Mouse (Mus musculus): ENCODE data around the gene Zfp607b.

The Zfp607b gene

DNA sequence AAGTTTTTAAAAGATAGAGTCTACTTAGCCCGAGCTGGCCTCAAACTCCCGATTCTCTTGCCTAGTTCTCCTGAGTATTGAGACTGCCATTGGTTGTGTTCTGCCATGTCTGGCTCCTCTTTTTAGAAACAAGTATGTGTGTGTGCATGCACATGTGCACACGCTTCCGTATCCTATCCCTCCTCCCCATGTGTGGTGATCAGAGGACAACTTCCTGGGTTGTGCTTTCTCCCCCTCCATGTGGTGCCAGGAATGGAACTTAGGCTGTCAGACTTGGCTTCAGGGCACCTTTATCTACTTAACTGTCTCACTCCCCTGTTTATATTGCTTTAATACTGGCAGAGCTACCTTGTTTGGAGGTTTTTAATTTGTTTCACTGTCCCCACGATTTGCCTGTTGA, 3.9 kb upstream of the Zfp607b start:
- DNase-seq (ENCODE audit: low spot score): no peak

DNA sequence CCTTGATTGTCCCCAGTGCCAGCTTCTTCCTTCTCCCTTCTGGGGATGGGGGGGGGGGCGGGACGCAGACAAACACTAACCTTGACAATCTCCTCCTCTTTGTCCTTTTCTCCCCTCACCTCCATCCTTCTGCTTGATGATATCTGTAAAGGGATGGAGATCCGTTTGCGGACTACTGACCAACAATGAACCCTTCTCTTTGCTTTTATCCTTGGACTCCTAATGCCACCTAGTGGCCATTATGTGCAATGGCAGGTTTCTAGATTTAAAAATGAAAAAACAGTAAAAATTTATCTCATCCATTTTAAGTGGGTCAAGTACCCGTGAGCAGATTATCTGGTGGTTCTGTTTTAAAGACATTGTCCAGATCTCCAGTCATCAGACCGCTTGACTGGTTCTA, 3.5 kb upstream of the Zfp607b start:
- DNase-seq (ENCODE audit: low spot score): no peak

DNA sequence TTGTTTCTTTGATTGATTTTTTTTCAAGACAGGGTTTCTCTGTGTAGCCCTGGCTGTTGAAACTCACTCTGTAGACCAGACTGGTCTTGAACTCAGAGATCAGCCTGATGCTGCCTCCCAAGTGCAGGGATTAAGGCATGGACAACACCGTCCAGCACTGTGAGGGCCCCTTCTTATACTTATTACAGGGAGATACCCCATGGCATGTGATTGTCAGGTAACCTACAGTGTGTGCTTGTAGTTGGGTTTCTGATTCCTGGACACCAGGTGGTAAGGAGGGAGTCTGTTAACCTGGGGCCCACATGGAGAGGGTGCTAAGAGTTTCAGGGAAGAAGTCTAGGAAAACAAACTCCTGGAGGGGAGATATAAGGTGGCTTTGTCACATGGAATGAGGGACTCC, 2.1 kb upstream of the Zfp607b start:
- no peak for DNase-seq (ENCODE audit: low spot score)

DNA sequence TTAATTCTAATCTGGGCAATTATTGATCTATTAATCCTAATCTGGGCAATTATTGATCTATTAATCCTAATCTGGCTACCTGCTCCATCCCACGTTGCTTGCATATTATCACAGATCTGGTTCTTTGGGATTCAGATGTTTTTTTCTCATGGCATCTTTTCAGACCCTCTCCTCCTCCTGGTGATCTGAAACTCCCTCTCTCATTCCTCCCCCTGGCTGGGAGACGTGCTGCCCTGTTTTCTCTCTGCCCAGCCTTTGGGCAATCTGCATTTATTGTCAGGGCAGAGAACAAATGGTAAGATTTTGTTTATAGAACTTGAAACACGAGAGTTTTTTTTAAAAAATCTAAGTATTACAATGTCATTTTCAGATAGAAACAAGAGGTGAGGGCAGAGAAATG, 1.3 kb upstream of the Zfp607b start:
- no peak for DNase-seq (ENCODE audit: low spot score)

DNA sequence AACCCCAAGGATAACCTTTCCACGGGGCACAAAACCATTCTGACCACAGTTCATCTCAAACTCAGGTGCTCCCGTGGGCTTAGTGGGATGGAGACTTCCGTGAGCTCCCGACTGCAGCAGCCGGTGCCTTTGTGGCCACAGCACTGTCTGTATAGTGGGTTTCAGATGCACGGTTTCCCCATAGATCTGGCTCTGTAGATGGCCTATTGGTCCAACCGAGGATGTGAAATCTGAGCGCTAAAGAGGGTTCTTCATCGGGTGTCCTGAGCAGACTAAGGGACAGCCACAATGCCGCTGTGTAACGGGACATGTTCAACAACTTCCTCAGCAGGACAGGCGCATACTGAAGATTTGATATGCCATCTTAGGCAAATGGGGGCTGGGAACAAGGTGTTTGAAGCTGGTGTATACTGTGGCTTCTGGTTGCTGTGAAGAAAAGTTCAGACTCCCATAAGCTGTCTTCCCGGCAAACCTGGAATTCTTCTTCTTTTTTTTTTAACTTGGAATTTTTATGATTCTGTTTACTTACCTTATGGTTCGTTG, 823 bp upstream of the Zfp607b start:
- no peak for DNase-seq (ENCODE audit: low spot score)

DNA sequence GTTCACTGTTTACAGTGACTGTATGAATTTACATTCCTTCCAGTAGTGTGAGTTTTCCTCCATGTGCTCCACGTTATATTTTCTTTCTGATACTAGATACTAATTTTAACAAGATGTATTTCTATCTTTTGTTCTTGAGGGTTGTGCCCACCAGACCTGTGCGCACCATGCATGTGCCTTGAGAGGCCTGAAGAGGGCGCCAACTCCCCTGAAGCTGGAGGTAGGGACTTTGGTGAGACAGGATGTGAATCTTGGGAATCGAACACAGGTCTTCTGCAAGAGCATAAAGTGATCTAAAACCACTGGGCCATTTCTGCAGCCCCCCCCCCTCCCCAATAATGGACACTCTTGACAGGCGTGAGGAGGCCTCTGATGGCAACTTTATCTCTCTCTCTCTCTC, 1.9 kb downstream of the Zfp607b start:
- no peak for DNase-seq (ENCODE audit: low spot score)

DNA sequence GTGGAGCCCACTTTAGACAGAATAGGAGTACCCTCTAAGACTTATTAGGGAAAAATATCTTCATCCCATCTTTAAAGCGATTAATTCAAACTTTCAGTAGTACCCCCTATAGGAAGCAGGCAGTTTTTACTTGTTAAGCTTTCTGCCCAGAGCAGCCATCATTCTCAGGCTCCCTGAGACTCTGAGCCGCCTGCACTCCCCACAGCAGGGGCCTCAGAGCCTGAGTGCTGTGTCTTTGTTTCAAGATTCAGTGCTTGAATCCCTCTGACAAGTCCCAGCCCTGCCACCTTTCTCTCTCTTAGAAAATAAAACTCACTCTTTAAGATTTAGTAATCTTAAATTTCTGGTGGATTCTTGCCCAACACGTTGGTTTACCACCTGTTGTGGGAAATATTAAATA, 7.6 kb downstream of the Zfp607b start:
- DNase-seq (ENCODE audit: low spot score): no peak

DNA sequence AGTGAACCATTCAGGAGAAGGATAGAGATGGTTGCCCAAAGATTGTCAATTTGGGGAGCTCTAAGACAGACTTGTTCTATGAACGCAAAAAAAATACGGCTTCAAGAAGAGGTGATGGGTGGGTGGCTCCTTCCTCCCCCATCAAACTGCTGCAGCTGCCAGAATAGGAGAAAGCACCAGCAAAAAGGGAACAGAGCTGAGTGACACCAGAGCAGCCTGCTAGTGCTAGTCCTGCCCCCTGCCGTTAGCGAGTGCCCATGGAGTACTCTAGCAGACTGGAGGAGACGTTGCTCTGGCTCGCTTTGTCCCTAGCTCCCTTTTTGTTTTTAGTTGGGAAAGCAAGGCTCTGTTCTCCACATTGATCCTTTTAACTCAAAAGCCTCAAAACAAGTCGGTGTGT, 21.3 kb downstream of the Zfp607b start:
- DNase-seq (ENCODE audit: low spot score): no peak

DNA sequence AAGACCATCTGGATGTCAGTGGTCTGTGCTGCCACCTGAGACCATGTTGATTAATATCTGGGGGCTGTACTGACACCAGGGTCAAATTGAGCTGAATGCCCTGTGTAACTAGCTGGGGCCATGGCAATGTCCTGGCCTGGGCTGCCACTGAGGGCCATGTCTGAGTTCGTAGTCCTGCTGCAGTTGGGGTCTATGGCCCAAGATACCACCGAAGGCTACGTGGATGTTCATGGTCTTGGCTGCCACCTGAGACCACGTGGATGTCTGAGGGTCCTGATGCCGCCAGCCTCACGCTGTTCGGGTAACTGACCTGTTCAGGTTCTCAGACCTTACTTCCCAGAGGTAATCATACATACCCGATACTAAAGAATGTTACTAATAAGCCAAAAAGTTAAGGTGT, 32.8 kb downstream of the Zfp607b start:
- no peak for DNase-seq (ENCODE audit: low spot score)

DNA sequence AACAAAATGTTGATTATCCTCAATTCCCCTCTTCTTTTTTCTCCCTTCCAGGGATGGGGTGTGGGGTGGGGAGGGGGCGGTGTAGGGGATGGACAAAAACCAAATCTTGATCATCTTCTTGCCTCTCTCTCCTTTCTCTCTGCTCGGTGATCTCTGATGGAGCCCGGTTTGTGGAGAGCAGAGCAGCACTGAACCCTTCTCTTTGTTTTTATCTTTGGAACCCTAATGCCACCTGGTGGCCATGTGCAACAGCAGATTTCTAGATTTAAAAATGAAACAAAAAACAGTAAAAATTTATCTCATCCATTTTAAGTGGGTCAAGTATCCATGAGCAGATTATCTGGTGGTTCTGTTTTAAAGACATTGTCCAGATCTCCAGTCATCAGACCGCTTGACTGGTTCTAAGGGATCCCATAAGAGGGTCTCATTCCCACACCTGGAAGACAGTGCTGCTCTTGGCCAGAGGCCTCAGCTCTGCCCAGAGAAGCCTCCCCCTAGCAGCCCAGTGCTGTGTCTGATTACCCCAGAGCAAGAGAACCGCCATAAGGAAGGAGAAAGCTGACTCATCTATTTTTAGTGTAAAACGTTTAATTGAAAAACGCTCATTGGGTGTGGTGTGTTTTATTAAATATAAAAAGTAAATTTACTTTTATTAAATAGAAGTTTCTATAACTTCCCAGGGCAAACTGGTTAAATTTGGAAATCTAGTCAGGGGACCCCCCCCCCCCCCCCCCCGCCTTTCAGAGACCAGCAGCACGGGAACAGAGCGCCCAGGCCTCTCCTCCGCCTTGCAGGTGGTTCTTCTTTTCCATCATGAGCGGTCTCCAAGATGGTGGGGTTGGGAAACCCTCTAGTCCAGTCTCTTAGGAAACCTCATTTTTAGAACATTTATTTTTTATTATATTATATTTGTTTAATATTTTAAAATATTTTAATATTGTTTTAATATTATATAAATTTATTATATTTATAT, 36.7 kb downstream of the Zfp607b start:
- DNase-seq (ENCODE audit: low spot score): peak; percentile 22

DNA sequence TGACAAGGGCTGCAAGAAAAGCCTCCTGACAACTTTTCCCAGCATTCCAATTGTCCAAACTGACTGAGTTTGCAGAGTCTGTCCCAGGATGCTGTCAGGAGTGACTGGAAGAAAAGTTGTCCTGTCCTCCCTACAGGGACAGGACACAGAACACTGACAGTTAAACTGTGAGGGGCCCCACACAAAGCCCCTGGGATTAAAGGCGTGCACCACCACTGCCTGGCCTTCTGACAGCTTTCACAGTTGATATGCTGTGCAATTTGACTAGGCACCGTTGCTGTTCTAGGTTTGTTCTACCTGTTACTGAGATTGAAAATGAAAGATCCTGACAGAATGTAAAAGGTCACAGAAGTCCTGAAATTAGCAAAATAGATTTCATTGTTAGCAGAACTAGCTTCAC, 38.3 kb downstream of the Zfp607b start:
- DNase-seq (ENCODE audit: low spot score): no peak

DNA sequence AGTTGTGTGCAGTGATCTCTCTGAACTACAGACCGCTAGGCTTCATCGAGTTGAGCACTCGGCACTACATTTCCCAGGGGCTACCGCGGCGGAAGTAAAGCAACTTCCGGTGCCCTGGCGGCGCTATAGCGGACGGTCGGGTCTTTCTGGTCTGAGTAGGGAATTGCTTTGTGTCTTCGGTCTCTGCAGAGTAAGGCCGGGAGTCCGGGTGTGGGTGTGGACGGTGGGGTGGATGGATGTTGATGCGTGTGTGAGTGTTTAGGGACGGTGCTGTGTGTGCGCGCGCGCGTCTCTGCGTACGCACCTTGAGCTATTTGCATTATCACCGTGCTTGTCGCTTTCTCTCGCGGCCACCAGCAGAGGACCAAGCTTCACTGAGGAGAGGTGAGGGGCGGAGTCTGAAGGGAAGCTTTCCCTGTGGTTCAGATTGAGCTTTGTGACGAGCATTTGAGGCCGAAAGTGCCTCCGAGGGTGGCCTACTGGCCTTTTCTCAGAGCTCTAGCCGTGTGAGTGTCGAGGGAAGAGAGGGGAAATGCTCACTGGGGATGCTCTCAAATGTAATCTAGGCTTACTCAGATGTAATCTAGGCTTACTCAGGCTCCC, 42.2 kb downstream of the Zfp607b start, which contains the start of gene Zfp60:
TSS of gene Zfp60 (plus strand) at position 109 of the 603 bp plus-strand sequence.
- DNase-seq (ENCODE audit: low spot score): peak; percentile 70

DNA sequence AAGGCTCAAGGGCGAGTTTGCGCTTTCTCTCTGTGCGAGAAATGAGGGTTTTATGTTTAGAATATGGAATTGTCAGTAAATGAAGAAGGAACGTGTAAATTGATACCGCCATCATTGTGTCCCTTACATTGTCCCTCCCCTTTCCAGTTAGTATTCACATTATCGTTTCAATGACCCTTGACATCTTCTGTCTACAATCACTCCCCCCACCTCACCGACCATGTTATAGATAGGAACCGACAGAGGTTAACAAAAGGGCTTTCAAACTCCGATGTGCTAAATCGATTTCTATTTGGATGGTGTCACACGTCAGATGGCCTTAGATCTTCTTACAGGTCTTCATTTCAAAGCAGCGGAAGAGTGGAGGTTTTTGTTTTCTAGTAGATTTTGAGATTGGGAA, 42.8 kb downstream of the Zfp607b start:
- DNase-seq (ENCODE audit: low spot score): no peak

DNA sequence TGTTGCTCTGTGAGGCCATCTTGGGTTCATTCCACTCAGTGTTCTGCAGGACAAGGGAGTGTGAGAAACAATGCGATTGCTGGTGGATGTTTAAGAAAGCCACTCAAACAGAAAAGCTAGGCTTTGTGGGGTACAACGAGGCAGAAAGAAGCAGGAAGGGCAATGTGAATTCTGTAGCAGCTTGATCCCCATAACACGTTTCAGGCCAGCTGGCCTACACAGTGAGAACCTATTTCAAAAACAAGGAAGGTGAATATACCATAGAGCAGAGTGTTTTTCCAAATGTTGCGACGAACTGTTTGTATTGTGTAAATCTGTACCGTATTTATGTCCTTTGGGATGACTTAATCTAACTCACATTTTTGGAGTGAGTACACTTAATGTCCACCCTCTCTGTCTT, 43.4 kb downstream of the Zfp607b start:
- DNase-seq (ENCODE audit: low spot score): no peak

DNA sequence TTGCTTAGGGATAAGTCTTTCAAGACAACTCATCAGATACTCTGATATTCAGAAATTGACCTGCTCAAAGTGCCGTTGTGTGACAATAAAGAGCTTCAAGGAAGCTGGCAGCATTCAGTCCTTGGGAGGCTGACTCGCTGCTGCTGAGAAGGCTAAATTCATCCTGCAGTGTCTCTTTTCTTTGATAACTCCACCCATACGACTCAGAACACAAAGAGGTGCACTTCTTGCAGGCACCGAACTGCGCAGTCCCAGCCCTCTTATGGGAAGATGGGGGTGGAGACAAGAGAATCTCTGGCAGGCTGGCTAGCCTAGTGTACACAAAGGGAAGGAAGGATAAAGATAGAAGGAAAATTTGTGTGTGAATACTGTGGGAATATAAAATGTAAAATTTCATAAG, 46.3 kb downstream of the Zfp607b start:
- no peak for DNase-seq (ENCODE audit: low spot score)
